Mouse (Mus musculus) testis, adult 2 months (tissue): ENCODE data around the gene Zfp579. TPM values are rescaled to one million over a fixed set of nuclear protein-coding genes. Genes with fewer than 3 reads are reported as not detected.

ENCODE experiments used
- H3K27ac ChIP-seq: fragments of 200-500 bp; 2 replicates; pipeline ENCODE4 v1.5.1; 2012; ENCODE audit warnings: low read depth, low read length; ENCODE audit not compliant: control insufficient read depth, insufficient read depth
- H3K27me3 ChIP-seq: fragments of 200-500 bp; 2 replicates; pipeline ENCODE4 v1.6.1; 2012; ENCODE audit warnings: mild to moderate bottlenecking, low read length, moderate library complexity; ENCODE audit not compliant: control insufficient read depth, insufficient read depth
- H3K36me3 ChIP-seq: fragments of 200-500 bp; 2 replicates; pipeline ENCODE4 v1.6.1; 2012; ENCODE audit warnings: mild to moderate bottlenecking, low read length; ENCODE audit not compliant: control insufficient read depth, insufficient read depth
- H3K4me1 ChIP-seq: fragments of 200-500 bp; 2 replicates; pipeline ENCODE4 v1.6.1; 2012; ENCODE audit warnings: low read length; ENCODE audit not compliant: control insufficient read depth, insufficient read depth
- H3K4me3 ChIP-seq: fragments of 200-500 bp; 2 replicates; pipeline ENCODE4 v1.5.1; 2012; ENCODE audit warnings: low read depth, mild to moderate bottlenecking, low read length, moderate library complexity, mixed read lengths; ENCODE audit not compliant: control insufficient read depth
- CTCF ChIP-seq: fragments of 200-500 bp; IDR thresholded peaks from 2 replicates; pipeline ENCODE4 v1.5.1; 2012; ENCODE audit warnings: low read depth, mild to moderate bottlenecking, inconsistent platforms, low read length, moderate library complexity; ENCODE audit not compliant: control insufficient read depth, insufficient read depth, insufficient replicate concordance
- POLR2A ChIP-seq: fragments of 200-500 bp; IDR thresholded peaks from 2 replicates; pipeline ENCODE4 v1.6.1; 2012; ENCODE audit warnings: low read depth, mild to moderate bottlenecking, inconsistent platforms, low read length, moderate library complexity; ENCODE audit not compliant: control insufficient read depth
- polyA plus RNA-seq: library from polyadenylated mRNA; depleted of rRNA; stranded (reverse); fragments of >200 nt; gene quantifications from 2 replicates; pipeline ENCODE4 v1.2.3, GENCODE M21; 2012

Gene Zfp579
- polyA plus RNA-seq, 1 experiment, result 9.1 TPM

DNA sequence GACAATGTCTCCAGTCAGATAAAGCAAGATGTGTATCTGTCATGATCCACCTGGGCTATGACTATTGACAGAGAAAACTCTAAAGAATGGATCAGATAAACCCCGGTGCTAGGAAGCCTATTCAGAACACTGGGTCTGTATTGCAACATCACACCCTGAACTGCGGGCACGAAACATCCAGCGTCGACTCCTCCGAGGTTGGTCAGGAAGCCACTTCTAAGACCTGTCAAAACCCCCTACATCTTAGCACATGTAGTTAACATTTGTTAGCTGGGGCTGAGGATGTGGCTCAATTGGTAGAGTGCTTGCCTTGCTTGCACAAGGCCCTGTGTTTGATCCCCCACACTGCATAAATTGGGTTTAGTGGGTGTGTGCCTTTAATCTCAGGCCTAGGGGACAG is 47.6 kb downstream of the Zfp579 start:
- H3K4me3 ChIP-seq, result no peak overlapping the region
- H3K4me1 ChIP-seq, result peaks cover 2% of the 10 kb centered on the region
- no peak for TF ChIP-seq POLR2A
- no peaks in the 10 kb centered on the region for H3K27me3 ChIP-seq
- no peak overlapping the region for H3K27ac ChIP-seq
- H3K36me3 ChIP-seq, result no peaks in the 10 kb centered on the region

DNA sequence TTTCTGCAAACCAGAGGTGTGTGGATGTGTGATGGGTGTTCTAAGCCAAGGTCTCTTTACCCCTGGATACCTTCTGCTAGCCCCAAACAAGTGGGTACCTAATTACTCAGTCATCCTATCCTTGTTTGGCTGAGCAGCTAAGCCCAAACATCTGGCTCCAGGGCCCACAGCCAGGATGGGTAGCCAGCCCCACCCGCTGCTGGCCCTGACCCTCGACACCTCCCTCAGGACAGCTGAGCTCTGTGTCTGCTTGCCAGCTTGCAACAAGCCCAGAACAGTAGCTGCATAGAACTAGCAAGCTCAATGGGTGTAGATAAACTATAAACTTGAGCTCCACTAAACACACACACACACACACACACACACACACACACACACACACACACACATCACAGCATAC is 48.1 kb downstream of the Zfp579 start:
- TF ChIP-seq CTCF (no peak), POLR2A (no peak)
- Histone ChIP-seq H3K27me3 (no peaks in the 10 kb centered on the region), H3K36me3 (no peaks in the 10 kb centered on the region), H3K4me1 (peaks cover 4% of the 10 kb centered on the region), H3K27ac (no peak overlapping the region), H3K4me3 (no peak overlapping the region)

DNA sequence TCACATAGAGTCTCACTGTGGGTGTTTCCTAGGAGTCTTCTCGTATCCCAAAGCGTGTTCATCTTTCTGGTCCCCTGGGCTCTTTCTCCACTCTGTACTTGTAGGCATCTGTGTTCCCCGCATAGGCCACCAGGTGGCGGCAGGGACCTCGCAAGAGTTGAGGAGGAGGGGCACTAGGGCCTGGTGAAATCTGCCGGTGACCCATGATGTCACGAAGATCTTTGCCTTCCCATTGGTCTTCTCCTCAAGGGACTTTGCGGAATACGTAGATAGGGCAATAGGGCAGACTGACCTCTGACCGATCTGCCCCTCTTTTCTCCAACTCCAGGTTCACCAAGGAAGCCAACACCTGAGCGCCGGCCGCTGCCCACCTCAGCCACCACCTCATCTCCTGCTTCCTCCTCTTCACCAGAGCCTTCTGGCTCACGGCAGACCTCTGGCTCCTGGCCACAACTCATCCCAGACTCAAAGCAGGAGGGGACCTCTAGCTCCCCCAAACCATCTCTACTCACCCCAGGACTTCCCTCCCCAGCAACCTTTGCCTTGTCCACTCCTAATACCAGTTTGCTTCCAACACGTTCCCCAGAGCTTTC is 52.6 kb downstream of the Zfp579 start:
- H3K4me1 ChIP-seq, result peaks cover 4% of the 10 kb centered on the region
- no peak overlapping the region for H3K27ac ChIP-seq
- peak overlapping the region; percentile 18; the same call in 1 of the 2 replicates for H3K4me3 ChIP-seq
- TF ChIP-seq CTCF, result peak; percentile 92; the same call in 1 of the 2 replicates
- TF ChIP-seq POLR2A, result no peak
- no peaks in the 10 kb centered on the region for H3K36me3 ChIP-seq
- no peaks in the 10 kb centered on the region for H3K27me3 ChIP-seq

DNA sequence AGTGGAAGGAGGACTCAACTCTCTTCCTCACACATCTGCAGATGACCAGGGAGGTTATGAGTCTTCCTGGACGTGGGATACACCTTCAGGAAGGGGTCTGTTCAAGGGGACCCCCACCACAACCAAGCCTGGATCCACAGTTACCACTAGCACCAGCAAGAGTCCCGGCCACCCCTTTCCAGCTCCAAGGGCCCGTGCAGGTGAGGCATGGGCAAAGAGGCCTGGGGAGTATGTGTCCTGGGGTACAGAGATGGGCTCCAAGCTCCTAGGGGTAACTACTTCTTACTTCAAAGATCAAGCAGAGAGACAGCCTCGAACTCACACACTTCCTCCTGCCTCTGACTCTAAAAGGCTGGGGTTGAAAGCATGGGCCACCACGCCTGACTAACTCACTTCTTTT is 53.3 kb downstream of the Zfp579 start:
- no peak for TF ChIP-seq CTCF
- no peak for TF ChIP-seq POLR2A
- Histone ChIP-seq H3K4me1 (peaks cover 4% of the 10 kb centered on the region), H3K27ac (no peak overlapping the region), H3K27me3 (no peaks in the 10 kb centered on the region), H3K4me3 (no peak overlapping the region), H3K36me3 (no peaks in the 10 kb centered on the region)

DNA sequence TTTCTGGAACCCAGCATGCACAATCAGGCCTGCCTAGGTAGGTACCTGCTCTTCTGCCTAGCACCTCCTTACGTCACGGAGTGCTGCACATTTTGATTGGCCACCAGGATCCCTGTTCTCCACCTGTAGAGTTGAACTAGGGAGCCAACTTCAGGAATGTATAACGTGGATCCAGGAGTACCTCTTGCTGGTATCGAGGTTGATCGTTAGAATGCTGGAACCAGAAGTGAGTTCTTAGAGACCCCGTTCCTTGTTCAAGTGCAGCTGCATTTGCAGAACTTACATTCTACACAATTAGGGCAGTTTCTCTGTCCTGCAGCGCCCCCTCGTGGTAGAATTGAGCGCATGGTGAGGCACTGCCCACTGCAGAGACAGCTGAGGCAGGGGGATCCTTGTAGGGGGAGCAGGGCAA is 55.9 kb downstream of the Zfp579 start:
- Histone ChIP-seq H3K36me3 (no peaks in the 10 kb centered on the region), H3K27ac (no peak overlapping the region), H3K4me3 (no peak overlapping the region), H3K27me3 (no peaks in the 10 kb centered on the region), H3K4me1 (peaks cover 4% of the 10 kb centered on the region)
- TF ChIP-seq POLR2A, result no peak
- TF ChIP-seq CTCF, result peak; percentile 73; the same call in 1 of the 2 replicates

DNA sequence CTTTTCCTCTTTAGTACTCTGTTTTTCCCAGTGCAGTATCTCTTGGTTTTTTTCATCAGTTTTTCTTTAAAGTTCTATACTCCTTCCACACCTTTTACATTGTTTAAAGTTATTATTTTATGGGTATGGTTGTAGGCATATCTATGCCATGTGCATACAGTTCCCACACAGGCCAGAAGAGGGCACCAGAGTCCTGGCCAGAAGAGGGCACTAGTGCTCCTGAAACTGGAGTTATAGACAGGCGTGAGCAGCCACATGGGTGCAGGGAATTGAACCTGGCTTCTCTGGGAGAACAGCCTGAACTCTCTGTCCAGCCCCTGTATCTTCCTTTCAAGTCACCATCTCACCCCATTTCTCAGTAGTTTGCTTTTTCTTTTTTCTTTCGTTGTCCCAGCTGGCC is 57.5 kb downstream of the Zfp579 start:
- Histone ChIP-seq H3K4me1 (peaks cover 3% of the 10 kb centered on the region), H3K27me3 (no peaks in the 10 kb centered on the region), H3K36me3 (no peaks in the 10 kb centered on the region), H3K4me3 (no peak overlapping the region), H3K27ac (no peak overlapping the region)
- TF ChIP-seq POLR2A (no peak), CTCF (peak; percentile 80; the same call in 1 of the 2 replicates)

DNA sequence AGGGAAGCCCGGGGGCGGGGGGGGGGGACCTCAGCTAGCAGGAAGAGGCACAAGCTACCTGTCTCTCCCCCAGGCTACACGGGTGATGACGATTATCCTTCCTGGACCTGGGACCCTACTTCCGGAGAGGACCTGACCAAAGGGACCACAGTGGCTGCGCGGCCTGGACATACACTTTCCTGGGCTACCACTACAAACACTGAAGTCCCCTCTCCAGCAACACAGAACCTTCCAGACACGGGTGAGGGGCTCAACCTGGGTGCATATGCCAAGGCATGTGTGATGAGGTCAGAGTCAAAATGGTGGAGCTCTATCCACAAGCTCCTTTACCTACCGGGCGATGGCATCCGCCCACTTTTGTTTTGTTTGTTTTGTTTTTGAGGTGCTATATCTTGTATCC is 58.6 kb downstream of the Zfp579 start:
- Histone ChIP-seq H3K27me3 (no peaks in the 10 kb centered on the region), H3K27ac (no peak overlapping the region), H3K4me3 (no peak overlapping the region), H3K36me3 (no peaks in the 10 kb centered on the region), H3K4me1 (no peaks in the 10 kb centered on the region)
- TF ChIP-seq POLR2A, result no peak
- TF ChIP-seq CTCF, result no peak

DNA sequence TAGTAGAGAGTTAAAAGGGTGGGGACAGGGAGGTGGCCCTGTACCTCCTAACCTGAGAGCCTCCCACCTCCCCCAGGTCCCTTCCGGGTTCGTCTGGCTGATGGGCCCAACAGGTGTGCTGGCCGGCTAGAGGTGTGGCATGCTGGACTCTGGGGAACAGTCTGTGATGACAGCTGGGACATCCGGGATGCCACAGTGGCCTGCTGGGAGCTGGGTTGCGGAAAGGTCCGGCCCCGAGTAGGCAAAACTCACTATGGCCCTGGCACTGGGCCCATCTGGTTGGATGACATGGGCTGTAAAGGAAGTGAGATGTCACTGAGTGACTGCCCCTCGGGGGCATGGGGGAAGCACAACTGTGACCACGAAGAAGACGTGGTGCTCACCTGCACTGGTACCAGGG is 59.1 kb downstream of the Zfp579 start:
- no peaks in the 10 kb centered on the region for H3K27me3 ChIP-seq
- H3K36me3 ChIP-seq, result no peaks in the 10 kb centered on the region
- H3K27ac ChIP-seq, result no peak overlapping the region
- H3K4me1 ChIP-seq, result no peaks in the 10 kb centered on the region
- TF ChIP-seq POLR2A, result no peak
- no peak overlapping the region for H3K4me3 ChIP-seq
